Mouse (Mus musculus) forebrain, embryonic 15.5 days (tissue): ENCODE results near the gene Wfdc13. TPM values are rescaled to one million over a fixed set of nuclear protein-coding genes. Genes with fewer than 3 reads are reported as not detected.
"Not testable (repeated sequence)": the region's sequence is repeated elsewhere in the genome, so short reads cannot be mapped to it uniquely, and the experiment has no call there.

Experiments used
- ATAC-seq: fragments of 200-750 bp; cut with Nextera tagmentation; replicated peaks from 2 replicates; pipeline ENCODE4 v1.8.0; 2017; ENCODE audit warnings: mild to moderate bottlenecking, moderate TSS enrichment, moderate library complexity
- H3K27ac ChIP-seq: fragments of 300-500 bp; sonication (generic); replicated peaks from 2 replicates; pipeline ENCODE4 v1.5.1; 2015; ENCODE audit warnings: mild to moderate bottlenecking, inconsistent platforms
- H3K27me3 ChIP-seq: fragments of 300-500 bp; sonication (generic); 2 replicates; pipeline ENCODE4 v1.6.1; 2015; ENCODE audit warnings: inconsistent platforms
- H3K36me3 ChIP-seq: fragments of 300-500 bp; sonication (generic); 2 replicates; pipeline ENCODE4 v1.6.1; 2015; ENCODE audit warnings: mild to moderate bottlenecking, inconsistent platforms
- H3K4me1 ChIP-seq: fragments of 300-500 bp; sonication (generic); 2 replicates; pipeline ENCODE4 v1.6.1; 2015; ENCODE audit warnings: inconsistent platforms
- H3K4me2 ChIP-seq: fragments of 300-500 bp; sonication (generic); replicated peaks from 2 replicates; pipeline ENCODE4 v1.6.1; 2015; ENCODE audit warnings: mild to moderate bottlenecking, inconsistent platforms
- H3K4me3 ChIP-seq: fragments of 300-500 bp; sonication (generic); 2 replicates; pipeline ENCODE4 v1.5.1; 2015; ENCODE audit warnings: mild to moderate bottlenecking, inconsistent platforms
- H3K9ac ChIP-seq: fragments of 300-500 bp; sonication (generic); replicated peaks from 2 replicates; pipeline ENCODE4 v1.6.1; 2015; ENCODE audit warnings: mild to moderate bottlenecking, inconsistent platforms
- H3K9me3 ChIP-seq: fragments of 300-500 bp; sonication (generic); 2 replicates; pipeline ENCODE4 v1.6.1; 2016; ENCODE audit warnings: inconsistent platforms
- WGBS: fragments of 180-500 bp; shearing (Covaris S2); methylation state at CpG from one replicate; pipeline ENCODE4 v1.1.7; 2015; ENCODE audit warnings: mixed read lengths; 5-methylcytosine and 5-hydroxymethylcytosine counted together
- polyA plus RNA-seq: library from polyadenylated mRNA; unstranded; fragments of >200 nt; fragmentation: Nextera tagmentation; extraction: Ambion mirVana; gene quantifications from 2 replicates; pipeline ENCODE4 v1.2.1, GENCODE M21; 2015

The Wfdc13 gene
- polyA plus RNA-seq, 1 experiment from 2014 or later = not detected

DNA sequence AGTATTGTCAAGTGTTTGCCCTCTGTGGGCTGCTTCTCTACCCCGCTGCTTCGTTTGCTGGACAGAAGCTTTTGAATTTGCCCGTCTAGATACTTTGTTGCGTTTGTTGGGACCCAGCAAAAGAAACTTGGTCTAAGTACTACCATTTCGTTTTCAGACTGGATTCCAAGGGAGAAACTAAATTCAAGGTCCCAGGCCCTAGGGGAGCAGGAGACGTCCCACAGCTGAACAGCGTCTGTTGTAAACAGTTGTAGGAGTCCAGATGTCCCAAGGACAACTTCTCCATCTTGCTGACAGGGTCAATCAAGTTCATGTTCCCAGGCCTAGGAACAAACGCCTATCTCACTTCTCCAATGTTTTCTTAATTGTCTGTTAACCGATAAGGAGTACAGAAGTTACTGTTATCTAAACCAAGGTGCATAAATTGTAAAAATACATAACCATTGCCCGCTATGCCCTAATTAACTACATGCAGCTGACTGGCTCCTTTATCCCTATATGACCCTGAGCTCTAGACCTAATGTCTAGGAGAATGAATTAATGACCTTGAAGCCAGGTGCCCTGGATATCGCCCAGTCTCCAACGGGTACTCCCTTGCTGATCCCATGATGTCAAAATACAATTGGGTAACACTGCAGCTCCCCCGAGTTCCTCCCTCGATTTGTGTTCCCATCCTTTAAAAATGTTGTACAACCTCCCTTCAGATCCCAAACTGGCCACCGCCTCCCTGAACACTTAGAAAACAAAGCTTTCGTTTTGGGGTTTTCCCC lies 7.8 kb upstream of the Wfdc13 start:
- no peak for ATAC-seq
- no peak overlapping the region for H3K9ac ChIP-seq
- H3K4me3 ChIP-seq = no peak overlapping the region
- H3K9me3 ChIP-seq = no peaks in the 10 kb centered on the region
- WGBS = 87% methylated on average over 16 of the region's 16 CpGs
- H3K27me3 ChIP-seq = no peaks in the 10 kb centered on the region
- no peak overlapping the region for H3K27ac ChIP-seq
- H3K4me1 ChIP-seq = peaks cover 7% of the 10 kb centered on the region; the same call in 1 of the 2 replicates
- H3K4me2 ChIP-seq = no peak overlapping the region
- no peaks in the 10 kb centered on the region for H3K36me3 ChIP-seq

- Histone ChIP-seq H3K9ac (no peak overlapping the region), H3K4me3 (peak overlapping the region; percentile 32), H3K4me1 (peaks cover 7% of the 10 kb centered on the region; the same call in 1 of the 2 replicates), H3K9me3 (no peaks in the 10 kb centered on the region), H3K4me2 (peak overlapping the region; percentile 43), H3K27ac (no peak overlapping the region), H3K36me3 (no peaks in the 10 kb centered on the region), H3K27me3 (no peaks in the 10 kb centered on the region)
- ATAC-seq = peak; percentile 64; the same call in 1 of the 2 replicates
- WGBS = 24% methylated on average over 19 of the region's 19 CpGs
Observed at GRCm38 (mm10) chr2:164678848-164679625, 5.9 kb upstream of the Wfdc13 start.

GRCm38 (mm10) chr2:164679906-164680305 lies 5.0 kb upstream of the Wfdc13 start:
- peaks cover 7% of the 10 kb centered on the region; the same call in 1 of the 2 replicates for H3K4me1 ChIP-seq
- H3K36me3 ChIP-seq = no peaks in the 10 kb centered on the region
- no peaks in the 10 kb centered on the region for H3K27me3 ChIP-seq
- no peak overlapping the region for H3K27ac ChIP-seq
- H3K4me2 ChIP-seq = no peak overlapping the region
- no peak overlapping the region for H3K9ac ChIP-seq
- ATAC-seq = no peak
- no peak overlapping the region for H3K4me3 ChIP-seq
- no peaks in the 10 kb centered on the region for H3K9me3 ChIP-seq
- WGBS = 71% methylated on average over 3 of the region's 3 CpGs

- Histone ChIP-seq H3K27me3 (no peaks in the 10 kb centered on the region), H3K9me3 (no peaks in the 10 kb centered on the region), H3K4me1 (no peaks in the 10 kb centered on the region), H3K4me2 (no peak within 1 kb of the TSS), H3K27ac (no peak within 1 kb of the TSS), H3K4me3 (no peak within 1 kb of the TSS), H3K9ac (no peak within 1 kb of the TSS), H3K36me3 (no peaks in the 10 kb centered on the region)
- 76% methylated on average over 4 of the region's 4 CpGs for WGBS
- ATAC-seq = no peak
Observed at GRCm38 (mm10) chr2:164698201-164698600, 13.3 kb downstream of the Wfdc13 start, which contains the start of gene Spint4. Gene Spint4, plus strand, starts transcription at chr2:164698501.

DNA sequence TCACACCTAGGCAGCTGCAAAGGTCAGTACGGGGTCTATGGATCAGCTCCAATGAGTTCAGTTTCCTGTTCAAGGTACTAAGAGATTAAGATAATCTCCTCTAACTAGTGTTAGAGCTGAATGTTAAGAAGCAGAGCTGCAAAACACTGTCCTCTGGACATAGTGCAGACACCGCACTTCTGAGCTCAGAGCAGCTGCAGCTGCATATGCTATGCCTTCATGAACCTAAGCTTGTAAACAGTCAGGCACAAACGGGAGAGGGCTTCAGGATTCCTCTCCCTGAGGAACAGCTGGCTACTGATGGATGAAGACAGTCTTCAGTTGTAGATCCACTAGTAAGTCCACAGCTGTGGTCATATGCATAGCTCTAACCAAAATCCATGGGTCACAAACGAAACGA lies 16.1 kb downstream of the Wfdc13 start:
- 83% methylated on average over 5 of the region's 5 CpGs for WGBS
- Histone ChIP-seq H3K27ac (no peak overlapping the region), H3K4me1 (no peaks in the 10 kb centered on the region), H3K27me3 (no peaks in the 10 kb centered on the region), H3K9ac (no peak overlapping the region), H3K36me3 (no peaks in the 10 kb centered on the region), H3K4me3 (no peak overlapping the region), H3K4me2 (no peak overlapping the region), H3K9me3 (no peaks in the 10 kb centered on the region)
- ATAC-seq = no peak

GRCm38 (mm10) chr2:164701761-164702160 lies 16.9 kb downstream of the Wfdc13 start:
- no peak overlapping the region for H3K4me3 ChIP-seq
- no peak overlapping the region for H3K4me2 ChIP-seq
- H3K9me3 ChIP-seq = no peaks in the 10 kb centered on the region
- no peaks in the 10 kb centered on the region for H3K36me3 ChIP-seq
- ATAC-seq = no peak
- no peak overlapping the region for H3K9ac ChIP-seq
- WGBS = 93% methylated on average over 5 of the region's 5 CpGs
- no peak overlapping the region for H3K27ac ChIP-seq
- no peaks in the 10 kb centered on the region for H3K4me1 ChIP-seq
- no peaks in the 10 kb centered on the region for H3K27me3 ChIP-seq

GRCm38 (mm10) chr2:164704235-164704634 lies 19.3 kb downstream of the Wfdc13 start:
- Histone ChIP-seq H3K4me2 (no peak overlapping the region), H3K27ac (no peak overlapping the region), H3K27me3 (no peaks in the 10 kb centered on the region), H3K4me1 (no peaks in the 10 kb centered on the region), H3K36me3 (no peaks in the 10 kb centered on the region), H3K4me3 (no peak overlapping the region), H3K9ac (no peak overlapping the region), H3K9me3 (no peaks in the 10 kb centered on the region)
- 79% methylated on average over 5 of the region's 5 CpGs for WGBS
- ATAC-seq = no peak

- Histone ChIP-seq H3K4me2 (no peak overlapping the region), H3K4me1 (no peaks in the 10 kb centered on the region), H3K4me3 (no peak overlapping the region), H3K27me3 (no peaks in the 10 kb centered on the region), H3K9ac (no peak overlapping the region), H3K27ac (no peak overlapping the region), H3K9me3 (no peaks in the 10 kb centered on the region), H3K36me3 (no peaks in the 10 kb centered on the region)
- no peak for ATAC-seq
- WGBS = 91% methylated on average over 6 of the region's 6 CpGs
Observed at GRCm38 (mm10) chr2:164705328-164705727, 20.4 kb downstream of the Wfdc13 start.

DNA sequence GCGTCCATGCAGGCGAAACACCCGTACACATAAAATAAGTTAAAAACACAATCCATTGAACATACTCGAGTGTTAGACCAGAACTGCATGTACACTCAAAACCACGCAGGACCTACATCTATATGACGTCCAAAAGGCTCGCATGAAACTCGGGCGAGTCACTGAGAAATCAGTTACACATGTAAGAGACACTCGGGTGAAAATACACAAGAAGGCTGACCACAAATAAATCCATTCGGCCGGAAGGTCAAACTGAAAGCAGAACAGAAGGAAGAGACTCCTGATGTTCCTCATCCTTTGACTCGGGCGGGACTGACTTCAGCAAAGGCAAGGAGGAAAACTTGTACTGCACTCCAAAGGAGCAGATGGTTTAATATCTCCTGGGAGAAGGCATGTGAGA lies 21.1 kb downstream of the Wfdc13 start:
- H3K4me3 ChIP-seq = no peak overlapping the region
- no peak overlapping the region for H3K27ac ChIP-seq
- no peaks in the 10 kb centered on the region for H3K4me1 ChIP-seq
- no peaks in the 10 kb centered on the region for H3K27me3 ChIP-seq
- H3K9me3 ChIP-seq = no peaks in the 10 kb centered on the region
- 94% methylated on average over 14 of the region's 14 CpGs for WGBS
- no peak overlapping the region for H3K4me2 ChIP-seq
- H3K9ac ChIP-seq = no peak overlapping the region
- H3K36me3 ChIP-seq = no peaks in the 10 kb centered on the region
- no peak for ATAC-seq

DNA sequence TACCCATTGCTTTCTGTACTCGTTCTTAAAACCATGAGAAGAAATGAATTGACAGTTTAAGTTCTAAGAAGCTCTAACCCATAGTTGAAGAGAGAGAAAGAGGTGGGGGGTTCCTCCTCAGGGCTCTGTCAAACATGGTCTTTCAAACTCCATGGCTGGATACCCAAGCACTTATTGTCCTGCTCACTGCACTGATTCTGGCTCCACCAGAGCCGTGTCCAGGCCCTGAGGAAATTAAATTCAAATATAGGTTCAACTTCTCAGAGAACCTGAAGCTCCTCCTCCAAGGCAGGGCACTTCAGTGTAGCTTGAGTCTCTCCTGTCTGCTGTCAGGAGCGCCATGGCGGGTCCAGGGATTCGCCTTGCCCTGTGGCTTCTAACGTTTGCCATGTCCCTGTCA lies 30.1 kb downstream of the Wfdc13 start, which contains the start of gene Spint5:
Gene Spint5 (plus strand): TSS at position 301 of the 400 bp plus-strand sequence.
- ATAC-seq = no peak
- no peak within 1 kb of the TSS for H3K4me3 ChIP-seq
- 78% methylated on average over 6 of the region's 6 CpGs for WGBS

DNA sequence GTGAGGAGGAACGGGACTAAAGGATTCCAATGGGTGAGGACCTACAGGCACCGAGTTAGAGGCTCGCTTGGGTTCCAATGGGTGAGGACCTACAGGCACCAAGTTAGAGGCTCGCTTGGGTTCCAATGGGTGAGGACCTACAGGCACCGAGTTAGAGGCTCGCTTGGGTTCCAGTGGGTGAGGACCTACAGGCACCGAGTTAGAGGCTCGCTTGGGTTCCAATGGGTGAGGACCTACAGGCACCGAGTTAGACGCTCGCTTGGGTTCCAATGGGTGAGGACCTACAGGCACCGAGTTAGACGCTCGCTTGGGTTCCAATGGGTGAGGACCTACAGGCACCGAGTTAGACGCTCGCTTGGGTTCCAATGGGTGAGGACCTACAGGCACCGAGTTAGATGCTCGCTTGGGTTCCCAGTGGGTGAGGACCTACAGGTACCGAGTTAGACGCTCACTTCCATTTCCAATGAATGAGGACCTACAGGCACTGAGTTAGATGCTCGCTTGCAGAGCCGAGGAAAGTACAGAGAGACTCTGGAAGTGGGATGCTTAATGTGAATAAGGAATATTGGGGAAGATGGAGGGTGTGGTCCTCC lies 31.4 kb downstream of the Wfdc13 start:
- 94% methylated on average over 23 of the region's 23 CpGs for WGBS
- H3K27me3 ChIP-seq, H3K9ac ChIP-seq, H3K27ac ChIP-seq, H3K36me3 ChIP-seq, H3K9me3 ChIP-seq, H3K4me3 ChIP-seq, ATAC-seq, H3K4me1 ChIP-seq, H3K4me2 ChIP-seq: not testable (repeated sequence)

More for the DNA sequence above, 30.1 kb downstream of the Wfdc13 start, which contains the start of gene Spint5:
- H3K9me3 ChIP-seq = no peaks in the 10 kb centered on the region
- H3K4me2 ChIP-seq = no peak within 1 kb of the TSS
- H3K36me3 ChIP-seq = no peaks in the 10 kb centered on the region
- H3K27ac ChIP-seq = no peak within 1 kb of the TSS
- H3K9ac ChIP-seq = no peak within 1 kb of the TSS
- H3K27me3 ChIP-seq = no peaks in the 10 kb centered on the region
- no peaks in the 10 kb centered on the region for H3K4me1 ChIP-seq

- H3K36me3 ChIP-seq = no peaks in the 10 kb centered on the region
- H3K27ac ChIP-seq = no peak overlapping the region
- no peaks in the 10 kb centered on the region for H3K4me1 ChIP-seq
- 68% methylated on average over 4 of the region's 4 CpGs for WGBS
- H3K9ac ChIP-seq = no peak overlapping the region
- no peak overlapping the region for H3K4me3 ChIP-seq
- no peaks in the 10 kb centered on the region for H3K27me3 ChIP-seq
- no peaks in the 10 kb centered on the region for H3K9me3 ChIP-seq
- ATAC-seq = no peak
- no peak overlapping the region for H3K4me2 ChIP-seq
Observed at GRCm38 (mm10) chr2:164723276-164723675, 38.4 kb downstream of the Wfdc13 start.
